Mouse (Mus musculus): ENCODE results near the gene Gse1.

- TF ChIP-seq POLR2A (IDR thresholded peaks at IDR 0.05; ENCODE audit: insufficient read depth, low read depth, low read length), result no peak
- TF ChIP-seq CTCF (IDR thresholded peaks at IDR 0.05), result no peak
- TF ChIP-seq EP300 (IDR thresholded peaks at IDR 0.05; ENCODE audit: insufficient read depth, low read depth, low read length), result no peak
Observed at GRCm38 (mm10) chr8:120572534-120572933, 344.3 kb downstream of the Gse1 start.

Data from heart, adult 2 months (tissue).